Mouse (Mus musculus) liver, adult 2 months (tissue): Measurements from ENCODE around the gene Zfp280c. TPM values are rescaled to one million over a fixed set of nuclear protein-coding genes. Genes with fewer than 3 reads are reported as not detected.

Source experiments
- DNase-seq: peaks from one replicate; pipeline ENCODE4 v3.0.0-alpha.2; 2011; ENCODE audit warnings: low read depth, low spot score; ENCODE audit errors: extremely low read depth
- H3K27ac ChIP-seq: fragments of 200-500 bp; replicated peaks from 2 replicates; pipeline ENCODE4 v1.5.1; 2012; ENCODE audit warnings: low read depth, mild to moderate bottlenecking, control low read depth, inconsistent platforms, low read length; ENCODE audit not compliant: insufficient read depth
- H3K27me3 ChIP-seq: fragments of 200-500 bp; 2 replicates; pipeline ENCODE4 v1.6.1; 2012; ENCODE audit warnings: mild to moderate bottlenecking, moderate library complexity, low read length, inconsistent platforms; ENCODE audit not compliant: control insufficient read depth, insufficient read depth
- H3K36me3 ChIP-seq: fragments of 200-500 bp; 2 replicates; pipeline ENCODE4 v1.6.1; 2012; ENCODE audit warnings: low read length, inconsistent platforms; ENCODE audit not compliant: control insufficient read depth, insufficient read depth
- H3K4me1 ChIP-seq: fragments of 200-500 bp; 2 replicates; pipeline ENCODE4 v1.6.1; 2011; ENCODE audit warnings: low read length; ENCODE audit not compliant: control insufficient read depth, insufficient read depth
- H3K4me3 ChIP-seq: fragments of 200-500 bp; 2 replicates; pipeline ENCODE4 v1.5.1; 2011; ENCODE audit warnings: low read depth, mild to moderate bottlenecking, control low read depth, low read length, moderate library complexity; ENCODE audit not compliant: insufficient read depth
- H3K79me2 ChIP-seq: fragments of 200-500 bp; 2 replicates; pipeline ENCODE4 v1.6.1; 2012; ENCODE audit warnings: inconsistent platforms, mild to moderate bottlenecking, low read length, moderate library complexity; ENCODE audit not compliant: control insufficient read depth, insufficient read depth
- H3K9ac ChIP-seq: fragments of 200-500 bp; 2 replicates; pipeline ENCODE4 v1.6.1; 2012; ENCODE audit warnings: low read depth, mild to moderate bottlenecking, control low read depth, inconsistent platforms, low read length
- CTCF ChIP-seq: fragments of 200-500 bp; IDR thresholded peaks from 2 replicates; pipeline ENCODE4 v1.5.1; 2011; ENCODE audit warnings: low read depth, low read length, control low read depth
- POLR2A ChIP-seq: fragments of 200-500 bp; IDR thresholded peaks from 2 replicates; pipeline ENCODE4 v1.6.1; 2011; ENCODE audit warnings: low read length, control low read depth; ENCODE audit not compliant: insufficient read depth; ENCODE audit errors: extremely low read depth
- WGBS: fragments of 180-500 bp; shearing (Covaris S2); methylation state at CpG from one replicate; pipeline ENCODE4 v1.1.7; 2018; 5-methylcytosine and 5-hydroxymethylcytosine counted together
- polyA plus RNA-seq: library from polyadenylated mRNA; depleted of rRNA; stranded (reverse); fragments of >200 nt; gene quantifications from 2 replicates; pipeline ENCODE4 v1.2.3, GENCODE M21; 2012; rRNA removed
- total RNA-seq: library from RNA; depleted of rRNA; stranded (reverse); fragments of >200 nt; gene quantifications from 2 replicates; pipeline ENCODE4 v1.2.3, GENCODE M21; 2014; rRNA removed

The Zfp280c gene
- total RNA-seq (4.2 and 5.2 TPM in 2 replicates), polyA plus RNA-seq (1.2 and 1.9 TPM in 2 replicates)

DNA sequence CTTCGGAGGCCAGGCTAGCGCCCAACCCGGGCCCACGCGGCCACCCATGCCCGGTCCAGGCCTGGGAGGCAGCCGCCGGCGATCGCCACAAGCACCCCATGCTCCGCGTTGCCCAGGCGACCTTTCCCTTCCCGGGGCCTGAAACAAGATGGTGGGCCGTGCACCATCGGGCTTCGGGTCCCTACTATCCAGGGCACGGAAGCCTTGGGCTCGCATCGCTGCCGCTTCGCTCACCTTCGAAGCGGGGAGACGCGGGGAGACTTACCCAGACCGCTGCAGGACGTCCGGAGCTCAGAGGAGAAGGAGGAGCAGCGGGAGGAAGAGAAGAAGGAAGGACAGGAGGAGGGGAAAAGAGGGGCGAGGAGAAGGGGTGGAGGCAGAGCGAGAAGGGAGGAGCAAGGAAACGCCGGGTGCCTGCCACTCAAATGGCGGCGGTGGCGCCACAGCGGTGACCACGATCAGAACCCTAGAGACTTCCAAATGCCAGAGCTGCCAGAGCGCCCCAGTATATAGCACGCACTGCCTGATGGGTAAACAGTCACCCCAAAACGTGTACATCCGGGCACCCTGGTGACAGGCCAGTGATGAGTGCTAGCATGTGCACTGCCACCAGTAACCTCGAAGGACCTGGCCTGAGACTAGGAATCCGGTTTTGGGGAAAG is at the start of gene Zfp280c:
TSS of gene Zfp280c (minus strand) at position 406 of the 662 bp plus-strand sequence.
- H3K9ac ChIP-seq: peak within 1 kb of the TSS; percentile 71
- no peaks in the 10 kb centered on the region for H3K27me3 ChIP-seq
- WGBS: 0% methylated on average over 43 of the region's 45 CpGs
- no peaks in the 10 kb centered on the region; the same call in 1 of the 2 replicates for H3K4me1 ChIP-seq
- peaks cover 7% of the 10 kb centered on the region; the same call in 1 of the 2 replicates for H3K36me3 ChIP-seq
- no peaks in the 10 kb centered on the region for H3K79me2 ChIP-seq
- no peak within 1 kb of the TSS; the same call in 1 of the 2 replicates for H3K27ac ChIP-seq
- peak within 1 kb of the TSS; percentile 97 for H3K4me3 ChIP-seq
- TF ChIP-seq POLR2A (no peak), CTCF (no peak)
- DNase-seq: peak; percentile 55

DNA sequence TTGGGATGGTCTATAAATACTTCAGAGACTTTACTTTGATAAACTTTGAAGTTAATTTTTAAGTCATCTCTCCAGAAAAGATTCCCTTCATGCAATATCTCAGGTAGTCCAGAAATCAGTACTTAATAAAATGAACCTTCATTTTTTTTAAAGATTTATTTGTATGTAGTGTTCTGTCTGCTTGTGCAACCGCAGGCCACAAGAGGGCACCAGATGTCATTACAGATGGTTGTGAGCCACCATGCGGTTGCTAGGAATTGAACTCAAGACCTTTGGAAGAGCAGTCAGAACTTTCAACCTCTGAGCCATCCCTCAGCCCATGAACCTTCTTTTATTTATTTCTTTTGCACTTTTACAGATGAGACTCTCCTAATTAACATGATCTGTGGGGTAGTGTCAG is 42.7 kb upstream of the Zfp280c start:
- no peak overlapping the region for H3K9ac ChIP-seq
- H3K27ac ChIP-seq: no peak overlapping the region
- H3K4me3 ChIP-seq: no peak overlapping the region
- TF ChIP-seq CTCF (0 out of 2 replicates have a peak, but pooled peaks have one; percentile 5), POLR2A (no peak)
- DNase-seq: no peak
- no peaks in the 10 kb centered on the region; the same call in 1 of the 2 replicates for H3K36me3 ChIP-seq
- no peaks in the 10 kb centered on the region for H3K27me3 ChIP-seq
- H3K4me1 ChIP-seq: no peaks in the 10 kb centered on the region
- H3K79me2 ChIP-seq: no peaks in the 10 kb centered on the region
- WGBS: 71% methylated on average over 2 of the region's 2 CpGs

DNA sequence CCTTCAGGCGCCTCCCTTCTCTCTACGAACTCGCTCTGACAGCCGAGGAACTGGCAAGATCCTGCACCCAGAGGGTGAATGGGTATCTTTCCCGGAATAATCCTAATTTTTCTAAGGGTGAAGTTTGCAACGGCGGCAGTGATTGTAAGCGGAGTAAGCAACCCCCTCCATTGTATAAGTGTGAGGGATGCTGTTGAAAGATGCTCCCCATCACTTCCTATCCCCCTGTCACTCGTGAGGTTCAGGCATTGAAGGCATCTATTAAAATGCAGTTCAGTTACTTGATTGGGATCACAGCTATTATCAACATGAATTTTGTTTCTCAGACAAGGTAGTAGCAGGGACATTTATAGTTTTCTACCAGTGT is 29.7 kb upstream of the Zfp280c start:
- H3K4me1 ChIP-seq: no peaks in the 10 kb centered on the region; the same call in 1 of the 2 replicates
- no peak for TF ChIP-seq CTCF
- TF ChIP-seq POLR2A: no peak
- H3K79me2 ChIP-seq: no peaks in the 10 kb centered on the region
- no peaks in the 10 kb centered on the region for H3K27me3 ChIP-seq
- H3K4me3 ChIP-seq: peak overlapping the region; percentile 94
- H3K9ac ChIP-seq: peak overlapping the region; percentile 71
- H3K27ac ChIP-seq: no peak overlapping the region
- no peak for DNase-seq
- 0% methylated on average over 7 of the region's 9 CpGs for WGBS
- no peaks in the 10 kb centered on the region for H3K36me3 ChIP-seq

DNA sequence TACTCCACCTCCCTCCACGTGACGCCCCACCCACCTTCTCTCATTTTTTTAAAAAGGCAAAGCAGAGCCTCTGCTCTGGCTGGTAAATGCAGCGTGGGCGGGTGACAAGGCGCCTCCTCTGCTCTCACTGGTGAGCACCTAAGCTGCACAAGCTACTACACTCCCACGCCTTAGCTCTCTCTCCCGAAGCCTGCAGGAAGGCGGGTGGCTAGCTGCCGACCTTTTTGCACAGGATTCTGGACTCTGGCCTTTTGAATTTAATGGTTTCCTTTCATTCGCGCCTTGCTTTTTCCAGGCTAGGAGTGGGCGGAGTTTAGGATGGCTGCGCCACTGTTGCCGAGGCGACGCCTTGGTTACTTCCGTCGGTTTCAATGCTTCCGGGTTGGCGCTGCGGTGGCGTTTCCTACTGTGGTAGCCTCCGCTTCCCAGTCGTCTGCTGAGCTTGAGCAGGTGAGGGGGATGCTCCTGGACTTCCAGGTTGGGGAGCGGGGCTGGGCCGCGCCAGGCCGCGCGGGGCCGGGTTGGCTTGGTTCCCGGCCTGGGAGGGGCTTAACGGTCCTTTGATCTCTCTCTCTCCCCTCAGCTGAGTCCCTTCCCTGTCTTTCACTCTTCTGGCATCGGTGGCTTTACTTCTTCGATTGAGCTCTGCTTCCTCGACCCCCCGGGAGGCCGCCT is 29.2 kb upstream of the Zfp280c start, which contains the start of gene Slc25a14:
TSS of gene Slc25a14 (plus strand) at position 35 of the 675 bp plus-strand sequence.
- Histone ChIP-seq H3K36me3 (no peaks in the 10 kb centered on the region), H3K27ac (no peak within 1 kb of the TSS), H3K27me3 (no peaks in the 10 kb centered on the region), H3K4me1 (no peaks in the 10 kb centered on the region; the same call in 1 of the 2 replicates), H3K4me3 (peak within 1 kb of the TSS; percentile 94), H3K9ac (peak within 1 kb of the TSS; percentile 71), H3K79me2 (no peaks in the 10 kb centered on the region)
- TF ChIP-seq CTCF (no peak), POLR2A (0 out of 2 replicates have a peak, but pooled peaks have one; percentile 14)
- DNase-seq: peak; percentile 80
- WGBS: 2% methylated on average over 38 of the region's 38 CpGs

DNA sequence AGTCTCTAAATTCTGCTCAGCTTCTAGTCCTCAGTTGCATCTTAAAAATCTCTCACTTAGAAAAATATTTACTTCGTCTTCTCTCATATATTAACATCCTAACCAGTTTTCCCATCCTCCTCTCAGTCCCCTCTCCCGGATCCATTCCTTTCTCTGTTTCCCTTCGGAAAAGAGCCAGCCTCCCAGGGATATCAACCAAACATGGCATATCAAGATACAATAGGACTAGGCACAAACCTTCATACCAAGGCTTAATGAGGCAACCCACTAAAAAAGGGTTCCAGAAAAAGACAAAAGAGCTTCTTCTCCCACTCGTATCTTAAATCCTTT is 28.7 kb upstream of the Zfp280c start:
- WGBS: 1% methylated on average over 4 of the region's 4 CpGs
- H3K27ac ChIP-seq: no peak overlapping the region

DNA sequence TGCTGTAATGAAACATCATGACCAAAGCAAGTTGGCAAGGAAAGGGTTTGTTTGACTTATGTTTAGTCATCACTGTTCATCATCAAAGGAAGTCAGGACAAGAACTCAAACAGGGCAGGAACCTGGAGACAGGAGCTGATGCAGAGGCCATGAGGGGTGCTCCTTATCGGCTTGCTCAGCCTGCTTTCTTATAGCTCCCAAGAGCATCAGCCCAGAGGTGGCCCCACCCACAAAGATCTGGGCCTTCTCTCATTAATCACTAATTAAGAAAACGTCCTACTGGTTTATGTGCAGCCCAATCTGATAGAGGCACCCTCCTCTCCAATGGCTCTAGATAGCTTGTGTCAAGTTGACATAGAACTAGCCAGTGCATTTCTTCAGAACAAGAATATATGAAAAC is 10.6 kb upstream of the Zfp280c start:
- H3K79me2 ChIP-seq: no peaks in the 10 kb centered on the region
- DNase-seq: no peak
- H3K4me3 ChIP-seq: no peak overlapping the region
- H3K4me1 ChIP-seq: no peaks in the 10 kb centered on the region
- no peak overlapping the region for H3K27ac ChIP-seq
- no peaks in the 10 kb centered on the region for H3K27me3 ChIP-seq
- H3K36me3 ChIP-seq: no peaks in the 10 kb centered on the region
- TF ChIP-seq CTCF: no peak
- no peak for TF ChIP-seq POLR2A
- H3K9ac ChIP-seq: no peak overlapping the region
- WGBS: 71% methylated on average over 2 of the region's 2 CpGs

More for the DNA sequence above, 28.7 kb upstream of the Zfp280c start:
- TF ChIP-seq CTCF (no peak), POLR2A (no peak)
- Histone ChIP-seq H3K36me3 (no peaks in the 10 kb centered on the region), H3K27me3 (no peaks in the 10 kb centered on the region), H3K9ac (no peak overlapping the region), H3K4me1 (no peaks in the 10 kb centered on the region; the same call in 1 of the 2 replicates), H3K4me3 (peak overlapping the region; percentile 48), H3K79me2 (no peaks in the 10 kb centered on the region)
- no peak for DNase-seq
